ENCODE assay signal across 1 mouse cellular context in the genomic region with DNA sequence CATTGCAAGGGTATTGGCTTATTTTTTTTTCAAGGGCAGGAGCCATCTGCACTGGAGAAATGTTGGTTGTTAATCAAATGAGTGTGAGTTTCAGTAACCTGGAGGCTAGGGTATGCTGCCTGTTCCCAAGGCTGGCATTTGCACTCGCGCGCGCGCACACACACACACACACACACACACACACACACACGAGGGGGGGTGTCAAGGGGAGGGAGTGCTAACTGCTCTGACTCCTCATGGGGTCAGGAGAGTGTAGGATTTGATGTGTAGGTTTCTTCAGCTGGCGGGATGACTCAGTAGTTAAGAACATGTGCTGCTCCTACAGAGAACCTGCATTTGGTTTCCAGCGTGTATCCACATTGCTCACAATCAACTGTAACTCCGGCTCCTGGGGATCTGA.
TF ChIP-seq lines count a peak whose summit lies in the region.

No protein-coding gene starts in this region.

TF ChIP-seq in MEL, 35 proteins besides CTCF, POLR2A, EP300 and RAD21:
- TF ChIP-seq ZKSCAN1 (IDR thresholded peaks at IDR 0.05; ENCODE audit: low read depth, low read length) (no peak), CHD1 (IDR thresholded peaks at IDR 0.05; ENCODE audit: low read depth, low read length) (no peak), SIN3A (IDR thresholded peaks at IDR 0.05; ENCODE audit: low read length) (no peak), TAL1 (IDR thresholded peaks at IDR 0.05; ENCODE audit: low read length) (no peak), TCF12 (IDR thresholded peaks at IDR 0.05; ENCODE audit: low read depth, low read length) (no peak), CHD2 (IDR thresholded peaks at IDR 0.05; ENCODE audit: low read length) (no peak), MYB (IDR thresholded peaks at IDR 0.05; ENCODE audit: low read depth, low read length) (no peak), ZC3H11A (IDR thresholded peaks at IDR 0.05; ENCODE audit: low read depth, low read length) (no peak), MAZ (IDR thresholded peaks at IDR 0.05; ENCODE audit: low read depth, low read length) (no peak), ZNF384 (IDR thresholded peaks at IDR 0.05; ENCODE audit: low read depth, low read length) (no peak), SMC3 (IDR thresholded peaks at IDR 0.05; ENCODE audit: low read depth, low read length) (no peak), MYC (IDR thresholded peaks at IDR 0.05; ENCODE audit: low read depth, low read length) (no peak), GATA1 (IDR thresholded peaks at IDR 0.05; ENCODE audit: low read depth, low read length) (no peak), MXI1 (IDR thresholded peaks at IDR 0.05; ENCODE audit: low read depth, low read length) (no peak), ELF1 (IDR thresholded peaks at IDR 0.05; ENCODE audit: low read depth, low read length) (no peak), MEF2A (IDR thresholded peaks at IDR 0.05; ENCODE audit: extremely low read depth, insufficient replicate concordance, low read depth, low read length, poor library complexity, severe bottlenecking) (no peak)
